Mouse (Mus musculus) left cerebral cortex, postnatal 14 days (tissue): ENCODE measurements at regions not wholly inside any gene's neighbourhood (a gene's known extent, or its start where the extent isn't known, plus 50 kb on each side); places are given as distances from the start of the nearest gene placed in this dataset.
"Not testable (repeated sequence)": the region's sequence is repeated elsewhere in the genome, so short reads cannot be mapped to it uniquely, and the experiment has no call there.

Source experiments
- DNase-seq, 2 experiments: peaks; one replicate each; pipeline ENCODE4 v3.0.0; 2021 to 2022; ENCODE audit warnings: low spot score in 2 of 2, mixed read lengths in 1 of 2
- intact Hi-C: fragments of 180-260 bp; cut with DNase I; formaldehyde crosslinking; loops from one replicate; pipeline ENCODE4 v1.15.1; 2025

DNA sequence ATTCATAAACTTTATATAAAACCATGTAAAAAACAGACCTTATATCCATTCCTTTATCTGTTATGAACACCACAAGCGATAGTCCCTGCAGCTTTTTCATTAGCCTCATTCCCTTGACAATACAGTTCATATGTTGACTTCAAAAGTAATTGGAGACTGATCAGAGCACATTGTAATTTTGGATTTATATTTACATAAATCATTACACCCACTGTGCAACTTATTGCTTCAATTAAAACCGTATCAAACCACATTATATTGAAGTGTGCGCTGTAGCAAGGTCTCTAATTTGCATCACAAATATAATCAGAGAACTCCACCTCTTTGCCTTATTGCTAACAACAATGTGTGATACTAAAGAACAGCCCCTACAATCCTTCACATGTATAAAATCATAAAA, 336.2 kb upstream of the Htr2a start:
- DNase-seq = no peak
- intact Hi-C loops = no loop called here

DNA sequence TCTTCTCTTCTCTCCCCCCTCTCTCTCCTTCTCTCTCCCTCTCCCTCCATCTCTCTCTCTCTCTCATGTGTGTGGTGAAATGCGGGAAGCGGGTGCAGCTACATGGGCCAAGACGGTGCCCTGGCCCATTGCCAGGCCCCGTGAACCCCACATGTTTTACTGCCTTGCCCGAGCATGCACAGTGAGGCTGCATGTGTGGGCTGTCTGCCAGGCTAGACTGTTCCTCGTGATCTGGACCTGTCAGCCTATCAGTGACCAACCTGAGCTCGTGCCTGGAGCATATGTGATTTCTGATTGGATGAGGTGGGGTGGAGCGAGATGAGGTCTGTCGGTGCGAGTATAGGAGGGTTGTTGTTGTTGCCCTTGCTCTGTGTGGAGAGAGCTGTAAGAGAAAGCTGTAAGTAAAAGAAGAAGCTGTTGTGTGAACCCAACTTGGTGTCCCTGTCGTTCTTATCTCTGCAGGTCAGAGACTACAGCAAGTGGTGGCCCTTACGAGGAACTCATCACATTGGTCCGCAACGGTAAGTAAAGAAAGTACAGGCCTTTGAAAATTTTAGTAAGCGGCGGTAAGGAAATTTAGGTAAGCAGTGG, 333.8 kb upstream of the Htr2a start:
- intact Hi-C loops = no loop called here
- no peak for DNase-seq

DNA sequence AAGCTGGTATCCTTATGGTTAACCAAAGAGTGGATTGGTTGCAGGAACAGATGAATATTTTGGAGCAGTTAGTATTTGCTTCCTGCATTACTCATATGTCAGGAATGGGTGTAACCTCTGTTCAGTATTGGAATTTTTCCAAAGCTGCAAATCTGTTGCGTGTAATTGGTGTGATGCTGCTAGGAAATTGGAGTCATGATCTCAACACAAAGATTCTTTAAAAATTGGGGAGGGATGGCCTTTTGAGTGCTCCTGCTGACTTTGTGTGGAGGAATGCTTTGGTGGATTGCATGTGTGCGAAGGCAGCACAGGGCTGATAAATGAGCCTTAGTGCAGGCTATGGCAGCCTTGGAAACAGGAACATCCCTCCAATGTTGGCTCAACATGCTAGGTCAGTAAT, 331.2 kb upstream of the Htr2a start:
- DNase-seq, intact Hi-C loops: not testable (repeated sequence)

DNA sequence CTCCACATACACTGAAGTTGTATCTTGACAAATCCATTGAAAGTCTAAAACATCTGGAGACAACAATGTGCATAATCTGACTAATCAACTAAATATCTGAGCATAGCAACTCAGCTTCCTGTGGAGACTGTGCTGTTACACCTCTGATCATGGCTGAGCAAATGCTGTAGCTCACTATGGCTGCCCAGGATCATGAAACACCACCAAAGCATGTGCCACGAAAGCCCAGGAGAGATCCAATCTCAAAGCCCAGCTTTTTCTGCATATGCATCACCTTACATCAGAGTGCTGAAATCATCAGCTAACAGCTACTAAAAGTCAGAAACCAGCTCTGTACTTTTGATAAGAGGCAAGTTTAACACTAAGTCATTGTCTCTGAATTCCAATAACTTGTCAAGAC, 313.3 kb upstream of the Htr2a start:
- DNase-seq = no peak
- intact Hi-C loops = no loop called here

DNA sequence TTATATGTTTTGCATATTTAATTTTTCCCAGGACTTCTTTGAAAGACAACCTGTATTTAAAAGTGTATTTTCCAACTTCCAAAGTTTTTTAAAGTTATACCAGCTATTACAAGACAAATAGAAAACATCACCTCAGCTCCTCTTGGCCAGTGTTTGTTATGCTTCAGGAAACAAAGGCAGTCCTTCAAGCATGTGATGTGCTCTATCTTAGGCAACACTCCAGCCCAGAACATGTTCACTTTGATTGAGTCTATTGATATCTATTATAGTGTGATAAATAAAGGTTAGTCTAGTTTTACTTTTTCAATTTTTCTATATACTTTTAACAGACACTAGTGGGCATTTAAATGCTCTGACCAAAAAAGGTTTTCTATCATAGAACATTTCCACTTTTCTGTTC, 289.9 kb upstream of the Htr2a start:
- intact Hi-C loops = no loop called here
- no peak for DNase-seq

DNA sequence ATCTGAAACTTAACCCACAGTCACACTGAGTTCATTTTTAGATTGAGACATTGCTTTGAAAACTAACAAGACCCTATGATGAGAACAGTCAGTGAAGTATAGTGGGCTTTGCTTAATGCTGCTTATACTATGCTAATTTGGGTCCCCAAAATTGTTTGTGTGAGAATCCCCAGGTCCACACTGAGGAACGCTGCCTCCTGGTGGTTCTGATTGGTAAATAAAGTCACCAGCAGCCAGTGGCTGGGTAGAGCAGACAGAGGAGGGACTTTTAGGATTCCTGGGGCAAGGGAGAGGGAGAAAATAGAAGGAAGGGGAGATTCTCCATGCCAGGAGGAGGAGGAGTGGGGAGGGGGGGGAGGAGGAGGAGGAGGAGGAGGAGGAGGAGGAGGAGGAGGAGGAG, 288.4 kb upstream of the Htr2a start:
- intact Hi-C loops = no loop called here

DNA sequence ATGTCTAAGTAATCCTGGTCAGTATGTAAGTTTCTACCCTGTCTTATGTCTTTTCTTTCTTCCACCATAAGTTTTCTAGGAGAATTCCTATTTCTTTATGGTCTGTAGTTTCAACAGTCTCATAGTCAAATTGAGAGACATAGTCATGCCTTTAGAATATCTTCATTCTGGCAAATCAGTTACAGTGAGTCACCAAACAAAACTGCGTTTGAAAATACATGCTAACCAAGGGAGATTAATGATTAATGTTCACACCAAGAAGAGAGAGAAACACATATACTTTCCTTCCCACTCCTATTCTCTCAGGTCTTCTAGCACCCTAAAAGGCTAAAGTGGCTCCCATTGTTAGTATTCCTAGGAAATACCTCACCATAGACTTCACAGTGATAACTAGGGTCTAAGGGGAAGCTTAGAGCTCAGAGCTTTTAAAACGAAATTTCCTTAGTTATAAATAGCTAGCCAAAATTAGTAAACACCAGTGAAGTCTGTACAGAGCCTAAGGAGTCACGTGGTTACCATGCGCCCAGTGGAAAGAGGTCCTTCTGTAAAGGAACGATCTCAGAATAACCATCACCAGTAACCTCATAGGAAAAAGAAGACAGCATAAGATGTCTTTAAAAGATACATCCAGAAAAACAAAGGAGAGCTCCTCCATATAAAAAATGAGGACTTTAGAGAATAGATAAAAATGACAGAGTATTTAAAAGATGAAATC, 281.8 kb upstream of the Htr2a start:
- no peak for DNase-seq
- intact Hi-C loops = no loop called here

More for the DNA sequence above, 288.4 kb upstream of the Htr2a start:
- DNase-seq = no peak

DNA sequence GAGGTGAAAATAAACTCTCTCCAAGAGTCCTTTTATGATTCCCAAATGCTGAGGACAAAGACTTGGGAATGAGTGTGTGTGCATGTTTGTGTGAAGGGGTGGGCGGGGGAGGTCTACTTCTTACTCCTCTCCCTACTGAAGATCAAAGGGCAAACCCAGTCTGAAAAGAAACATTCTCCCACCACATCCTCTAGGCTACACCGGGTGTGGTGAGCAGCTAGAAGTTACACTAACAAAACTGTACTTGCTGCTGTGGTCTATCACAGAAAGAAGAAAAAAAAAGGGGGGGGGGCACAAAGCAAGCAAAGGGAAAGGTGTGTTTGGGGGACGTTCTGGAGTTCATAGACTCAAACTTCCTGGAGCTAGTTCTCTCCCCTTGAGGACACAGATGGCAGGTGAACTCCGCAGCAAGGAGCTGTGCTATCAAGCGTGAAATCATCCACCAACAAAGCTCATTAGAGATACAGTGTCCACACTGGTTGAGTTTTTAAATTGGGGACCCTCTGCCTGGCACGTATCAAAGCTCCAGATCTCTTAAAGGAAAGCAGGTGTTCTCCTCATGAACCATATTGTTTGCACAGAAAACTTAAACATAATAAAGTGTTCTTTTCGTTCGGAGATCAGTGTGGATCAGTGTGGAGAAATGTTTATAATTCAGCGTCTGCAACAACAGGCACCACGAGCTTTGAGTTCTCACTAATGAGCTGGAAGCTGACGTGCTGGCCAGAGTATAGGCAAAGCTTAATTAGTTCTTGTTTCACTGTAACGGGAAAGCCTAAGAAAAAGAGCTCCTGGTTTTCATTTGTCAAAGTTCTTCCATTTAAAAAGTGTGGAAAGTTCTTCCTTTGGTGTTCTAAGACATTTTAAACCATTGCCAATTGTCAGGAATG, 280.7 kb upstream of the Htr2a start:
- no peak for DNase-seq
- intact Hi-C loops = no loop called here

DNA sequence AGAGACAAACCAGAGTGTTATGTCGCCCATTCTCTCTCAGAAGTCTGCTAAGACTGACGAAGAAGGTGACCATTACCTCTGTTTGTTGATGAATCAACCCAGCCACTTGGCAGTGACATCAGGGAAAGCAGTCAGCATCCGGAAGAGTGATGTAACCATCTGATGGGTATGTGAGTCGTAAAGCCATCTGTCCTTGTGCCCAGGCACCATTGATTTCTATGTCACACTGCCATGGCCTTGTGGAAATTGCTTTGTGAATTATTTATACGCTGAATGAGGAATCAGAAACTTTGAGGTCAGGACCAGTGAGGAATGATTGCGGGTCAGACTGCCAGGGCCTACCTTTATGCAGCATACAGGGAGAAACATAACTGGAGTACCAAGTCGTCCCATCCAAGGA, 256.2 kb upstream of the Htr2a start:
- DNase-seq = no peak
- intact Hi-C loops = no loop called here

DNA sequence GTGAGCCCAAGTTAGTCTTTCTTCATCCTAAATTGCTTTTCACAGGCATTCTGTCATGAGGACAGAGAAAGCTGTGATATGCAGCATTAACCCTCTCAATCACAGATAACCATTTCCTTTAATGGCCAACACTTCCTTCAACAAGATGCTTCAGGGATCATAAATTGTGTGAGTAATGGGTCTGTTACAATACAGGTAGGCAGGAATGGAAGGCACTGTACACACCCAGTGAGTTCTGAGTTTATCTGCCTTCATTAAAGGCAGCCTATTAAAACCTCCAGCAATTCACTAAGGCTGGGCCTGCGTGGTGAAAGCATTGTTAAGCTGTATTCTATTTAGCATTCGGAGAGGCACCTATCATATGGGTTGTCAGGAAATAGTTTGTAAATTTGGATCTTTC, 248.2 kb upstream of the Htr2a start:
- no peak for DNase-seq
- intact Hi-C loops = no loop called here

DNA sequence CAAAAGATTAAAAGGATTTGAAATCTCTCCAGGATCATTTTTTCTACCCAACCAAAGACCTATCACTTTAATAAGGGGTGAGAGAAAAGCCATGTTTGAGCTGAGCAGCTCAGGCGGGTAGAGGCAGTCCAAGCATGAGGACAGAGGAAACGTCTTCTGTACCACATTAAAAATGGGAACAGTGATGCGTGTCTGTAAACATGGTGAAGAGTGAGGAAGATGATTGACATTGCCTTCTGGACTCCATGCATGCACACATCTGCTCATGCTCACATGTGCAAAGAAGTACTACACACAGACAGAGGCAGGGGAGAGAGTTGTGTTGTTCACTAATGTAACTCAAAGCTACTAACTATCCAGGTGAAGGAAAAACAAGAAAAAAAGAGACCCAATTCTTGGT, 243.4 kb upstream of the Htr2a start:
- intact Hi-C loops = no loop called here
- DNase-seq = no peak

DNA sequence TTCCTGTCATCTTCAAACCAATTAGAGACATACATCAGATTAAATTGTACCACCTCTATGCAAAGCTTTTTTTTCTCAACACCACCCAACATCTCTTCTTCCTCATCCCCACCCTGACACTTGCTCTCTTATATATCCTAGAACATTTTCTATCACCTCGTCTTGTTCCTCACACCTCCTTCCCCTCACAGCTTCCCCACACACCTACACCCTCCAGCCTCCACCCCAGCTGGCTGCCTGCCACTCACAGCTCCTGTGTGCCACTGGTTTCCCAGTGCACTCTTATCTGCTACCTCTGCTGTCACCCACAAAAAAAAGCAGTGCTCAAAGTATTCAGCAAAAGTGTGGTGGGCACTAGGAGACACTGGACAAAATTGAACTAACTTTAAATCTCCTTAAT, 231.2 kb upstream of the Htr2a start:
- intact Hi-C loops = no loop called here

DNA sequence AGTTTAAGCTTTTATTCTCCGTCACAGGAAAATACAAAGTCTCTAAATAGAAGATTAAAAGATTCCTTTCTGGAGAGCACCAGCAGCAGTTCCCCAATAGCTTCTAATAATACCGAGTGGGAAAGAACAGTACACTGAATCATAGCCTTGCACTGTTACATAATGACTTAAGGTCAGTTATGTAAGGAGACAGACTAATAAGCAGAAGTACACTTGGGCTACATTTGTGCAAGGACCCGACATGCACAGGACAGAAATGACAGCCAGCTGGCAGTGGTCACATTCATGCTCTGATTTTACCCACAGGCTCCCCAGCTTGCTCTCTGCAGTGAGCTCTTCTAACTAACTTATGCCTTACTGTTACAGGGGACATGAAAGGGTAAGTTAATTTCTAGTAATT, 212.4 kb upstream of the Htr2a start:
- intact Hi-C loops = loop anchor here (10.0 kb wide), 1 partner anchor 177 kb away; no protein-coding TSS in a partner anchor
- no peak for DNase-seq

More for the DNA sequence above, 231.2 kb upstream of the Htr2a start:
- DNase-seq = peak; percentile 6 to 7

DNA sequence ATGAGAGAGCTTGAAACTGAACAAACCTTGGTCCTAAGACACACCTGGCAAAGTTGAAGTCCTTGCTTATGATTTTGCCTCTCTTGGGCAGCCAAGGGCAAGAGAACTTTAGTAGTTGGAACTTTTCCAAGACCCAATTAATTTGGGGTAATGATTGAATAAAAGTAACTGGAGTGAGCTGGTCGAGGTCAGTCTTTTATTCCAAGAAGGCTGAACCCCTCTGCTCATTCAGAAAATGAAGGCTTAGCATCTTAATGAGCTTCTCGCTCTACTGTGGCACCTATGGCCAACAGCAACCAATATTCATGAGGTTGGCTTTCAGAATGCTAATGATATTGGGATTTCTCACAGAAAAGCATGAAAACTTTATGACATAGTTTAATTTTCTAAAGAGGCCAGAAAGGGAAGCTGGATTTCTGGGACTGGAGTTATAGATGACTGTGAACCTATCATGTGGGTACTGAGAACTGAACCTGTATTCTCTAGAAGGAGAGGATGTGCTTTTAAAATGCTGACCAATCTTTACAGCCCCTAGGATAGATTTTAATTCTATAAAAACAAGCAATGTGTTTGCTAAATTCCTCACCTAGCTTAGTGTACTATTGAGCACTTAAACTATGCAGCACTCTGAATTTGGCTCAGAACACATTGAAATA, 176.5 kb upstream of the Htr2a start:
- no peak for DNase-seq
- intact Hi-C loops = no loop called here

DNA sequence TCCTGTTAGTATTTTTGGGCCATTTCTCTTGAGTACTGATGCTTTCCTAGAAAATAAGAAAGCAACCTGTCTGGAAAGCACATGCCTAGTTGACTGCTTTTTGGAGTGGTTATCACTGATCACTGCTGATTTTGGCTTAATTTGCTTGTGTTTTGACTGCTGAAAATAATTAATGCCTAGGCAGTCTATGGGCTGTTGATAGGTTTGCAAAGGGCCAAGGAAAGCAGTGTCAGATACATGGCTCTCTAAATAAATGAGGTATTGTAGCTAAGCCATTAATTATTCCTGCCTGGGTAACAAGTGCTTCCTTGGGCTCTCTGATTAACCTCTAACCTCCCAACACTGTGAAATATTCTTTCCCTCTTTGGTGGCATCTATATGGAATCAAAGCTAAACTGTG, 145.1 kb upstream of the Htr2a start:
- DNase-seq = no peak
- intact Hi-C loops = no loop called here

DNA sequence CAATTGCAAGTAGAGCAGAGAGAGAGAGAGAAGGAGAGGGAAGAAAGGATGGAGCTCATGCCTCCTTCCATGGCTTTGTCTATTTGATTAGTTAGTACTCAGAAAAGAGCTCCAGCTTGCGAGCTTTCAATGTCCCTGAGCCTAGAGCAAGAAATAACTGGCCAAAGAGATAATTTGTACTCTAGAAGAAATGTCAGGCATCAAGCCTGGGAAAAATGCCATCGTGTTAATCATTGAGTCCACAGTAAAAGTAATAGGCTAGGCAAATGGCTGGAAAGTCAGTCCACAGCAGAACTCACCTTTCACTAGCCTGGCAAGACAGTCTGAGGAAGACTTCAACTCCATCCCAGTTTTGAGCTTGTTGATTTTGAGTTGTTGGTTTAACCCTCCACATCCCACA, 129.1 kb upstream of the Htr2a start:
- no peak for DNase-seq
- intact Hi-C loops = no loop called here

DNA sequence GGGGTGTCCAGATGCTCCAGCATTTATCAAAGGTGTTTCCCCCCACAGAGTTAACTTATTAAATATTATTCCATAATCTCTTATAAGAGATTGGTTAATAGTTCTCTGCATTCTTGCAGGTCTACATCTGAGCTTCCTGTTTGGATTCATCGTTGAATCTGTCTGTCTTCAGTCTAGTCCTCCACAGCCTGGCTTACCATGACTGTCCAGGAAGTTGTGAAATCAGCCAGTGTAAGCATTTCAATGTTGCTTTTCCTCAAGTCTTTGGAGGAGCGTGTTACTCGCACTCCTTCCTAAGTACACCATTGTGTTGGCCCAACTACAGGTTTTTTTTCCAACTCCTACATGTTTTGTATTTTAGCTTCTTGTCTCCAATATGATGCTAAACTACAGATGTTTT, 124.2 kb upstream of the Htr2a start:
- DNase-seq = no peak
- intact Hi-C loops = no loop called here

DNA sequence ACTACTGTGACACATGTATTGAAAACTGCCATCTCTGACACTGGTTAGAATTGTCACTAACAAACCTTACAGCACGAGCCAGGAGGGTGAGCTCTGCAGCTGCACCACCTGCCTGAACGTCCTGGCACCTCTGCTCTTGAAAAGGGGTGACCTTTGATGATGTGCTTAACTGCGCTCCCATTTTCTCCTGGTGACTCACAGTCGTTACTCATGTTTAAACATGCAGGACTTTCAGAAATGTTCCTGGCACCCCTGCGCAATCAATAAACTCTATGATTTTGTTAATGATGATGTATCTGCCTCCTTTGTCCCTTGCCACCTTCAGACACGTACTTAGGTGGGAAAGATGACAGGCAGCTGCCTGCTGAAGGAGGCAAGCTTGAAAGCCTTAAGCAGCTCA, 121.1 kb upstream of the Htr2a start:
- DNase-seq = no peak
- intact Hi-C loops = no loop called here

DNA sequence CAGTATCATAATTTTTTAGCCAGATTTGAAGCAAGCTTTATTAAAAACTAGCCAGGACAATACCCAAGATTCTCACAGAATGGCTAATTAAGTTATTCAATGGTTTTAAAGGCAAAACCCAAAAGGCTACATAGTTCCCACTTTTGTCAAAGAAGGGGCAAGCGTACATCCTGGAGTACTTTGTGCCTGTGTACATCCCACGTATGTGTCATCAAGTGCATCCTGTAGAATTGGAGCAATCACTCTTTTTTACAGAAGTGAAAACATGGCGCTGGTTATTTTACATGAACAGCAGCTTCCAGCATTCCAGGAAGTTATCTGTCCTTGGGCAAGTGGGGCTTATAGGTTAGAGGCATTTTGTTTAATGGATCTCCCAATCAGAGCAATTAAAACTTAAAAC, 119.0 kb upstream of the Htr2a start:
- intact Hi-C loops = no loop called here
- DNase-seq = no peak

DNA sequence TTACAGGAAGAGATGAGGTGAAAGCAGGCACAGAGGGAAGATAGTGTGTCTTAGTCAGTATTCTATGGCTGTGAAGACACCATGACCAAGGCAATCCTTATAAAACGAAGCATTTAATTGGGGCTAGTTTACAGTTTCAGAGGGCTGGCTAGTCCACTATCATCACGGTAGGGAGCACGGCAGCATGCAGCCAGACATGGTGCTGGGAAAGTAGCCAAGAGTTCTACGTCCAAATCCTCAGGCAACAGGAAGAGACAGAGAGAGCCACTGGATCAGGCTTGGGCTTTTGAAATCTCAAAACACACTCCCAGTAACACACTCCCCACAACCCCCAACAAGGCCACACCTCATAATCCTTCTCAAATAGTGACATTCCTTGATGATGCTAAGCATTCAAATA, 113.4 kb upstream of the Htr2a start:
- no peak for DNase-seq
- intact Hi-C loops = no loop called here
